Mouse (Mus musculus) kidney, adult 2 months (tissue): ENCODE measurements around the gene Npas3. TPM values are rescaled to one million over a fixed set of nuclear protein-coding genes. Genes with fewer than 3 reads are reported as not detected.
A peak's percentile ranks its signal among the peaks of the same experiment; 100 is the strongest.

Experiments
- DNase-seq: peaks from one replicate; pipeline ENCODE4 v3.0.0; 2021
- H3K27ac ChIP-seq: fragments of 200-500 bp; 2 replicates; pipeline ENCODE4 v1.5.1; 2012; ENCODE audit warnings: low read depth, low read length, control low read depth, inconsistent platforms; ENCODE audit not compliant: insufficient read depth
- H3K27me3 ChIP-seq: fragments of 200-500 bp; replicated peaks from 2 replicates; pipeline ENCODE4 v1.6.1; 2012; ENCODE audit warnings: mild to moderate bottlenecking, moderate library complexity, low read length, inconsistent platforms; ENCODE audit not compliant: control insufficient read depth, insufficient read depth
- H3K36me3 ChIP-seq: fragments of 200-500 bp; 2 replicates; pipeline ENCODE4 v1.6.1; 2012; ENCODE audit warnings: mild to moderate bottlenecking, moderate library complexity, low read length, inconsistent platforms; ENCODE audit not compliant: control insufficient read depth, insufficient read depth
- H3K4me1 ChIP-seq: fragments of 200-500 bp; 2 replicates; pipeline ENCODE4 v1.6.1; 2011; ENCODE audit warnings: low read length; ENCODE audit not compliant: control insufficient read depth, insufficient read depth
- H3K4me3 ChIP-seq: fragments of 200-500 bp; 2 replicates; pipeline ENCODE4 v1.5.1; 2011; ENCODE audit warnings: mild to moderate bottlenecking, low read depth, low read length, control low read depth; ENCODE audit not compliant: insufficient read depth
- CTCF ChIP-seq: fragments of 200-500 bp; conservative IDR thresholded peaks from 2 replicates; pipeline ENCODE4 v1.5.1; 2011; ENCODE audit warnings: low read depth, mild to moderate bottlenecking, control low read depth, low read length, moderate library complexity, mixed read lengths; ENCODE audit not compliant: insufficient read depth, insufficient read length
- POLR2A ChIP-seq: fragments of 200-500 bp; IDR thresholded peaks from one replicate; pipeline ENCODE4 v1.6.1; 2011; ENCODE audit warnings: low read depth, low read length, control low read depth
- WGBS: fragments of 180-500 bp; shearing (Covaris S2); methylation state at CpG from one replicate; pipeline ENCODE4 v1.1.7; 2018; 5-methylcytosine and 5-hydroxymethylcytosine counted together
- polyA plus RNA-seq: library from polyadenylated mRNA; depleted of rRNA; stranded (reverse); fragments of >200 nt; gene quantifications from 2 replicates; pipeline ENCODE4 v1.2.3, GENCODE M21; 2012

Gene Npas3
- polyA plus RNA-seq, 1 experiment, result 0.11 TPM

GRCm38 (mm10) chr12:53587691-53588504 is 339.4 kb downstream of the Npas3 start:
- peak; percentile 1 for DNase-seq

GRCm38 (mm10) chr12:53589446-53589961 is 341.0 kb downstream of the Npas3 start:
- TF ChIP-seq CTCF (no peak), POLR2A (no peak)
- H3K27me3 ChIP-seq, result no peaks in the 10 kb centered on the region
- WGBS, result 69% methylated on average over 6 of the region's 6 CpGs
- no peak overlapping the region for H3K27ac ChIP-seq
- no peaks in the 10 kb centered on the region for H3K36me3 ChIP-seq
- DNase-seq, result no peak
- H3K4me3 ChIP-seq, result no peak overlapping the region
- no peaks in the 10 kb centered on the region for H3K4me1 ChIP-seq

More at GRCm38 (mm10) chr12:53587691-53588504, 339.4 kb downstream of the Npas3 start:
- H3K27me3 ChIP-seq, result no peaks in the 10 kb centered on the region
- H3K4me1 ChIP-seq, result no peaks in the 10 kb centered on the region
- H3K36me3 ChIP-seq, result no peaks in the 10 kb centered on the region
- H3K27ac ChIP-seq, result no peak overlapping the region
- TF ChIP-seq POLR2A, result no peak
- 79% methylated on average over 19 of the region's 19 CpGs for WGBS
- H3K4me3 ChIP-seq, result no peak overlapping the region

- 79% methylated on average over 6 of the region's 6 CpGs for WGBS
- DNase-seq, result no peak
- Histone ChIP-seq H3K27me3 (no peaks in the 10 kb centered on the region), H3K4me3 (no peak overlapping the region), H3K4me1 (no peaks in the 10 kb centered on the region), H3K27ac (no peak overlapping the region), H3K36me3 (no peaks in the 10 kb centered on the region)
- TF ChIP-seq POLR2A (no peak), CTCF (no peak)
Measured at GRCm38 (mm10) chr12:53605661-53606060, 357.2 kb downstream of the Npas3 start.

GRCm38 (mm10) chr12:53612120-53612519 is 363.6 kb downstream of the Npas3 start:
- DNase-seq, result no peak
- WGBS, result 94% methylated on average over 7 of the region's 7 CpGs
- no peaks in the 10 kb centered on the region for H3K4me1 ChIP-seq

GRCm38 (mm10) chr12:53621271-53621670 is 372.8 kb downstream of the Npas3 start:
- no peak for DNase-seq
- Histone ChIP-seq H3K4me3 (no peak overlapping the region), H3K36me3 (no peaks in the 10 kb centered on the region), H3K4me1 (no peaks in the 10 kb centered on the region), H3K27ac (no peak overlapping the region), H3K27me3 (no peaks in the 10 kb centered on the region)
- TF ChIP-seq POLR2A (no peak), CTCF (no peak)
- 92% methylated on average over 7 of the region's 7 CpGs for WGBS

More at GRCm38 (mm10) chr12:53612120-53612519, 363.6 kb downstream of the Npas3 start:
- Histone ChIP-seq H3K27me3 (no peaks in the 10 kb centered on the region), H3K36me3 (no peaks in the 10 kb centered on the region), H3K27ac (no peak overlapping the region), H3K4me3 (no peak overlapping the region)
- no peak for TF ChIP-seq CTCF
- TF ChIP-seq POLR2A, result no peak

- Histone ChIP-seq H3K4me1 (no peaks in the 10 kb centered on the region), H3K36me3 (no peaks in the 10 kb centered on the region), H3K27me3 (no peaks in the 10 kb centered on the region), H3K27ac (no peak overlapping the region), H3K4me3 (no peak overlapping the region)
- WGBS, result 38% methylated on average over 9 of the region's 9 CpGs
- DNase-seq, result no peak
- TF ChIP-seq CTCF (no peak), POLR2A (no peak)
Measured at GRCm38 (mm10) chr12:53623793-53624192, 375.3 kb downstream of the Npas3 start.

GRCm38 (mm10) chr12:53624379-53625021 is 376.0 kb downstream of the Npas3 start:
- 44% methylated on average over 11 of the region's 11 CpGs for WGBS
- Histone ChIP-seq H3K36me3 (no peaks in the 10 kb centered on the region), H3K4me3 (no peak overlapping the region), H3K27ac (no peak overlapping the region), H3K27me3 (no peaks in the 10 kb centered on the region), H3K4me1 (no peaks in the 10 kb centered on the region)
- DNase-seq, result no peak
- no peak for TF ChIP-seq POLR2A
- TF ChIP-seq CTCF, result no peak
